Mouse (Mus musculus) midbrain, embryonic 12.5 days (tissue): ENCODE measurements around the gene Emc1. TPM values are rescaled to one million over a fixed set of nuclear protein-coding genes. Genes with fewer than 3 reads are reported as not detected.
"Not testable (repeated sequence)": the region's sequence is repeated elsewhere in the genome, so short reads cannot be mapped to it uniquely, and the experiment has no call there.

ENCODE experiments used
- ATAC-seq: fragments of 200-750 bp; cut with Nextera tagmentation; 2 replicates; pipeline ENCODE4 v1.8.0; 2017; ENCODE audit warnings: low read depth, moderate TSS enrichment, moderate library complexity; ENCODE audit not compliant: low FRiP score
- H3K27ac ChIP-seq: fragments of 300-500 bp; sonication (generic); replicated peaks from 2 replicates; pipeline ENCODE4 v1.5.1; 2016; ENCODE audit warnings: mild to moderate bottlenecking
- H3K27me3 ChIP-seq: fragments of 300-500 bp; sonication (generic); 2 replicates; pipeline ENCODE4 v1.6.1; 2016; ENCODE audit warnings: mild to moderate bottlenecking
- H3K36me3 ChIP-seq: fragments of 300-500 bp; sonication (generic); 2 replicates; pipeline ENCODE4 v1.6.1; 2016
- H3K4me1 ChIP-seq: fragments of 300-500 bp; sonication (generic); 2 replicates; pipeline ENCODE4 v1.6.1; 2016
- H3K4me2 ChIP-seq: fragments of 300-500 bp; sonication (generic); replicated peaks from 2 replicates; pipeline ENCODE4 v1.6.1; 2016; ENCODE audit warnings: mild to moderate bottlenecking, moderate library complexity
- H3K4me3 ChIP-seq: fragments of 300-500 bp; sonication (generic); 2 replicates; pipeline ENCODE4 v1.5.1; 2016; ENCODE audit warnings: mild to moderate bottlenecking
- H3K9ac ChIP-seq: fragments of 300-500 bp; sonication (generic); replicated peaks from 2 replicates; pipeline ENCODE4 v1.6.1; 2016; ENCODE audit warnings: mild to moderate bottlenecking, moderate library complexity
- H3K9me3 ChIP-seq: fragments of 300-500 bp; sonication (generic); 2 replicates; pipeline ENCODE4 v1.6.1; 2016; ENCODE audit warnings: mild to moderate bottlenecking
- WGBS: fragments of 180-500 bp; shearing (Covaris S2); methylation state at CpG from one replicate; pipeline ENCODE4 v1.1.7; 2016; 5-methylcytosine and 5-hydroxymethylcytosine counted together
- polyA plus RNA-seq: library from polyadenylated mRNA; unstranded; fragments of >200 nt; fragmentation: Nextera tagmentation; extraction: Ambion mirVana; gene quantifications from 2 replicates; pipeline ENCODE4 v1.2.1, GENCODE M21; 2016

Gene Emc1
- polyA plus RNA-seq, 1 experiment from 2014 or later: 39.0 TPM

DNA sequence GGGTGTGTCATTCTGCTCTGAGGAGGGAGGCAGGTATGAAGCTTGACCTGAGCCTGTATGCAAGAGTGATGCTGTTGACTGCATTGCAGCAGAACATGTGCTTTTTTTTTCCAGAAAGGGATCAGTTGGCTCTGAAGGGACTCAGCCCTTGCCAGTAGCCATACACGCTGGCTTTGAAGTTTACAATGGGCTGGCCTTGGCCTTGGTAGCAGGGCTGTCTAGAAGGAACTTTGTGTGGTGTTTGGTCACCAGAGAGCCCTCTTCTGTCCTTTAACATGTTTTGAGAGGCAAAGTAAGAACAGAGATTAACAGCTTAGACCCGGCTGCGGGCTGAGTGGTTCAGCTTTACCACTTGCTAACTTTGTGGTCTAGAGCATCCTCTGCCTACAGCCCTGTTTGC, 14.9 kb downstream of the Emc1 start:
- H3K27ac ChIP-seq: no peak overlapping the region
- H3K36me3 ChIP-seq: peaks cover 98% of the 10 kb centered on the region
- H3K4me1 ChIP-seq: no peaks in the 10 kb centered on the region
- no peak for ATAC-seq
- no peaks in the 10 kb centered on the region for H3K27me3 ChIP-seq
- H3K9me3 ChIP-seq: no peaks in the 10 kb centered on the region
- H3K4me3 ChIP-seq: no peak overlapping the region
- H3K4me2 ChIP-seq: no peak overlapping the region
- H3K9ac ChIP-seq: no peak overlapping the region
- WGBS: 98% methylated on average over 3 of the region's 3 CpGs

DNA sequence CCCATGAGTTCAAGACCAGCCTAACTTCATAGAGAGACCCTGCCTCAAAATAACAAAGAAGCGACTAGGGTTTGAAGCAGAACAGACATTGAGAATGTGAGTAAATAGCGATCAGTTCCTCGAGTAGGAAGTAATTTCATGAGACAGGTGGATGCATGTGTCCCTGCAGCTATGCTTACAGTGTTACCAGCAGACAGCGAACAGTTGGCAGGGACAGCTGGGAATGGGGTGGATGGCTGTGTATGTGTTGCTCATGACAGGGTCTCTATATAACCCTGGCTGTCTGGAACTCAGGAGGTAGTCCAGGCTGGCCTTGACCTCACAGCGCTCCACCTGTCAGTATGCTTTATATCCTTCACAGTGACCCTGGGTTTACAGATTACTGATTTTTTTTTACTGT, 15.7 kb downstream of the Emc1 start:
- no peak for ATAC-seq
- Histone ChIP-seq H3K27ac (no peak overlapping the region), H3K4me3 (no peak overlapping the region), H3K27me3 (no peaks in the 10 kb centered on the region), H3K9ac (no peak overlapping the region), H3K9me3 (no peaks in the 10 kb centered on the region), H3K4me1 (no peaks in the 10 kb centered on the region), H3K36me3 (peaks cover 98% of the 10 kb centered on the region), H3K4me2 (no peak overlapping the region)
- WGBS: 98% methylated on average over 5 of the region's 5 CpGs

DNA sequence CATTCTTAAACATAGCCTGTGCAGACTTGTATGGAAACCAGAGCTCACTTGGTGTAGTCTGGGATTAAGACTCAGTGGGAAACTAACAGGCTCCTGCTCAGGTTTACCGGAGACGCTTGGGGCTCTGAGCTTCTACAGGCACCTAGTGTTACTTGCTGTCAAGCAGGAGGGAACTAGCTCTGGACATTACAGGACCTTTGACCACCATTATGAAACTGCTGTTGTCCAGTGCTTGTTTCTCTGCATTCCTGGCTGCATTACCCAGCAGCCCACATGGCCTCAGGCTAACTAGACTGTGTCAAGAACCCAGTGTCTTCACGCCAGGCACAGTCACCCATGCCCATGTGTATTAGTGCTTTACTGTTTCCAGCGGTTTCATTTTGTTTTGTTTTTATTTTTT, 20.7 kb downstream of the Emc1 start:
- ATAC-seq: no peak

DNA sequence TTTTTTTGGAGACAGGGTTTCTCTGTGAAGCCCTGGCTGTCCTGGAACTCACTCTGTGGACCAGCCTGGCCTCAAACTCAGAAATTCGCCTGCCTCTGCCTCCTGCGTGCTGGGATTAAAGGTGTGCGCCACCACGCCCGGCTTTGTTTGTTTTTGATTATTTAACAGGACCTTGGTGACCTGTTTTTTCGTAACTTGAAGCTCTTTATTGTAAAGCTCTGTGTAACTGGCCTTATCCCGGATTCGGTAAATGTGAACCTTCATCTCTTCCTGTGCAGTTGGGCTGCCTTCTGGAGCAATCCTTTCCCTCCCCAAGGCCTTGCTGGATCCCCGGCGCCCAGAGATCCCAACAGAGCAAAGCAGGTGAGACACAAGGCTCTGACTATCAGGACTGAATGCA, 21.1 kb downstream of the Emc1 start:
- WGBS: 92% methylated on average over 10 of the region's 10 CpGs
- Histone ChIP-seq H3K36me3 (peaks cover 87% of the 10 kb centered on the region), H3K4me2 (no peak overlapping the region), H3K9ac (no peak overlapping the region), H3K27me3 (no peaks in the 10 kb centered on the region), H3K27ac (no peak overlapping the region), H3K9me3 (no peaks in the 10 kb centered on the region), H3K4me1 (no peaks in the 10 kb centered on the region), H3K4me3 (no peak overlapping the region)
- no peak for ATAC-seq

More for the DNA sequence above, 20.7 kb downstream of the Emc1 start:
- Histone ChIP-seq H3K4me2 (no peak overlapping the region), H3K27ac (no peak overlapping the region), H3K9me3 (no peaks in the 10 kb centered on the region), H3K9ac (no peak overlapping the region), H3K4me1 (no peaks in the 10 kb centered on the region), H3K36me3 (peaks cover 91% of the 10 kb centered on the region), H3K27me3 (no peaks in the 10 kb centered on the region), H3K4me3 (no peak overlapping the region)
- WGBS: 90% methylated on average over 4 of the region's 4 CpGs

DNA sequence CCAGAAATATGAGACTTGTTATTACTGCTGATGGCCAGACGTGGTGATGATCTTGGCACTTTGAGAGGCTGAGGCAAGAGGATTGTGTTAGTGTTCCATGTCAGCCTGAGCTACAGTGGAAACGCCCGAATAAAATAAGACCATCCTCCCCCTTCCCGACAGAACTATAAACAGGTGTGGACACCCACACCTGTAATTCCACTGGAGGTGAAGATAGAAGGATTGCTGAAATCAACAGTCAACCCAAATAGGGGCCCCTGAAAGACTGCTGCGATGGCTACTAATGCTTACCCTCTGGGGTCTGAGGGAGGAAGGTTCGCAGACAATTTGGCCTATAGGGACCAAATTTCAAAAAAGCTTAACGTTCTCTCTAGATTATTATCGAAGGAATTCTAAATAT, 27.3 kb downstream of the Emc1 start:
- peaks cover 28% of the 10 kb centered on the region for H3K36me3 ChIP-seq
- ATAC-seq: no peak
- peak overlapping the region; percentile 91 for H3K4me3 ChIP-seq
- peak overlapping the region; percentile 74 for H3K27ac ChIP-seq
- H3K4me1 ChIP-seq: peaks cover 26% of the 10 kb centered on the region
- no peaks in the 10 kb centered on the region for H3K27me3 ChIP-seq
- peak overlapping the region; percentile 98 for H3K4me2 ChIP-seq
- WGBS: 18% methylated on average over 8 of the region's 8 CpGs
- peak overlapping the region; percentile 78 for H3K9ac ChIP-seq
- H3K9me3 ChIP-seq: no peaks in the 10 kb centered on the region

DNA sequence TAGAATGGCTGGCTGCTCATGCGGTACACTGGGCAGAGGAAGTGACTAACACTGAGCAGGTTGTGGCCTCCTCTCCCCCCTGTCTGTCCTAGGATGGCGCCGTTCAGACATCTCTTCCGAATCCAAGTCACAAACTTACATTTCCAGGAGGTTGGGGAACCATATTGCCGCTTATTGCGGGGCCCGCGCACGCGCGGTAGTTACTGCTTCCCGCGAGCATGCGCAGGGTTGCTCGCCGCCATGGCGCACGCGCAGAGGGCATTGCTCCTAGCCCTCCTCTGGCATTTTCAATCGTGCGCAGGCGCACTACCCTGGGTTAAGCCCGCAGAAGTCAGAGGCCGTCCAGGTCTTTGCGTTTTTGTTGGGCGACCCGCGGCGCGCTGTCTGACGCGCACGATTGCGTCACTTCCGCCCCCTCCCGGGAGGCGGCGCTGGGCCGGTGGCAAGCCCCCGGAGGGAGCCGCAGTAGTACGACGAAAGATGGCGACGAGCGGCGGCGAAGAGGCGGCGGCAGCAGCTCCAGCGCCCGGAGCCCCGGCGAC, 27.9 kb downstream of the Emc1 start:
- WGBS: under 1% methylated on average over 54 of the region's 54 CpGs
- H3K4me3 ChIP-seq: peak overlapping the region; percentile 91
- no peaks in the 10 kb centered on the region for H3K9me3 ChIP-seq
- peak overlapping the region; percentile 90 for H3K9ac ChIP-seq
- H3K36me3 ChIP-seq: peaks cover 22% of the 10 kb centered on the region
- H3K27me3 ChIP-seq: no peaks in the 10 kb centered on the region
- H3K4me2 ChIP-seq: peak overlapping the region; percentile 98
- peak; percentile 95 for ATAC-seq
- peaks cover 26% of the 10 kb centered on the region for H3K4me1 ChIP-seq
- H3K27ac ChIP-seq: peak overlapping the region; percentile 81

DNA sequence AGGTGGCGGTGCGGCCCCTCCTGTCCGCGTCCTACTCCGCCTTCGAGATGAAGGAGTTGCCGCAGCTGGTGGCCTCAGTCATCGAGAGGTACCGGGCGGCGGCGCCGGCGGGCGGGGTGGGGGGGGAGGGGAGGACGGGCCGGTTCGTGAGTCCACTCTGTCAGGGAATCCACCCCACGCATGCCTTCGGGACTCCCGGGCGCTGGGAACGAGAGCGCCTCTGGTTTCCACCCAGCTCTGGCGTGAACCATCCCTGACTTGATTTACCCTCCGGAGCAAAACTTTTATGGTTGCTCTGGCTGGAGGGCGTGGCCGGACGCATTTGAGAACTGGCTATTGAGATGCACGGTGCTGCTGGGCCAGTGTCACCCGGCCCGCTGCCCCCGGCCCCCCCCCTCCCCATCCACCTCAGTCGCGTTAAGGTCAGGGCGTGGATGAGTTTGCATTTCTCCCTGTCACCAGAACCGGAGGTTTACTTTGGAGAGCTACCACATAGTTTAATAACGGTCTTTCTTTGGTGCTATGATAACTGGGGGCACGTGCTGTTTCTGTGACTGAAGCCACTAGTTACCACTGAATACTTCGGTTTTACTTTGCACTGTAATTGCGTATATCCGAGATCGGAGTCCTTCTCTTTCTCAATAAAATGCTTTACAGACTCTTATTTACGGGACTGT, 28.5 kb downstream of the Emc1 start:
- peak overlapping the region; percentile 91 for H3K4me3 ChIP-seq
- no peaks in the 10 kb centered on the region for H3K27me3 ChIP-seq
- H3K4me2 ChIP-seq: peak overlapping the region; percentile 98
- H3K4me1 ChIP-seq: peaks cover 26% of the 10 kb centered on the region
- H3K36me3 ChIP-seq: peaks cover 16% of the 10 kb centered on the region
- H3K9ac ChIP-seq: peak overlapping the region; percentile 90
- no peak; the same call in none of the 2 replicates for ATAC-seq
- WGBS: 5% methylated on average over 37 of the region's 44 CpGs
- peak overlapping the region; percentile 81 for H3K27ac ChIP-seq
- H3K9me3 ChIP-seq: no peaks in the 10 kb centered on the region

DNA sequence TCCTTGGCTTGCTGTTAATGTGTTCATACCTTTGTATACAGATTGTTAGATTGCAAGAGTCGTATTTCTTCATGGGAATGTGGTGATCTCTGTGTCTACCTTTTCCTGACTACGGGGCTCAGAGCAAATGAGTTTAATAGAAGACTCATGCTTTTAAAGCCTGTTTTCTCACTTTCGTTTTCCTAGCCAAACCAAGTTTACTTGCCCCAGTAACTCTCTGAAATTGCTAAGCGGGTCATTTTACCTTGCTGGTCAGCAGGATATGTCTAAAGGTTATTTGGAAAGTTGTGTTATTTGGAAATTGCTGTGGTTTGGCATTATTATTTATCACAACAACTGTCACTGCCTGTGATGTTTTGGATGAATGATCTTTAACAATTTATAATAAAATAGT, 29.1 kb downstream of the Emc1 start:
- no peaks in the 10 kb centered on the region for H3K27me3 ChIP-seq
- peak overlapping the region; percentile 90 for H3K9ac ChIP-seq
- peaks cover 12% of the 10 kb centered on the region for H3K36me3 ChIP-seq
- H3K27ac ChIP-seq: no peak overlapping the region
- H3K4me2 ChIP-seq: peak overlapping the region; percentile 98
- peak overlapping the region; percentile 91 for H3K4me3 ChIP-seq
- peaks cover 26% of the 10 kb centered on the region for H3K4me1 ChIP-seq
- 57% methylated on average over 4 of the region's 4 CpGs for WGBS
- ATAC-seq: no peak
- no peaks in the 10 kb centered on the region for H3K9me3 ChIP-seq

DNA sequence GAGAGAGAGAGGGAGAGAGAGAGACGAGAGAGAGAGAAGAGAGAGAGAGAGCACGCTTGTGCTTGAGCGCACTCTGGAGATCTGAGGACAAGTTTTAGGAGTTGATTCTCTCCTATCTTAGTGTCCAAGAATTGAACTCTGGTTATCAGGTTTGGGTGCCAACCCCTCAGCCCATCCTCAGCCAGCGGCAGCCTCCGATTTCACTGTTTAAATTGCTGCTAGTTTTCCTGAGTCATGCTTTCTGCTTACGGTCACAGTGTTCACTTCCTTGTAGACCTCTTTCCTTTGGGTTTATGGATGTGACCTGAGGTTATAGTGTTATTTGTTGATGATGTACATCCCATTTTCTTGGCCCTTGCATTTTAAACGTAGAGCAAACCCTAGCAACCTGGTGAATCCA, 29.8 kb downstream of the Emc1 start:
- Histone ChIP-seq H3K9me3 (no peaks in the 10 kb centered on the region), H3K4me1 (peaks cover 26% of the 10 kb centered on the region), H3K36me3 (peaks cover 8% of the 10 kb centered on the region), H3K4me3 (no peak overlapping the region), H3K27me3 (no peaks in the 10 kb centered on the region), H3K4me2 (peak overlapping the region; percentile 98), H3K9ac (0 out of 2 replicates have a peak overlapping the region, but pooled peaks have one; percentile 21), H3K27ac (no peak overlapping the region)
- no peak for ATAC-seq
- 87% methylated on average over 7 of the region's 7 CpGs for WGBS

DNA sequence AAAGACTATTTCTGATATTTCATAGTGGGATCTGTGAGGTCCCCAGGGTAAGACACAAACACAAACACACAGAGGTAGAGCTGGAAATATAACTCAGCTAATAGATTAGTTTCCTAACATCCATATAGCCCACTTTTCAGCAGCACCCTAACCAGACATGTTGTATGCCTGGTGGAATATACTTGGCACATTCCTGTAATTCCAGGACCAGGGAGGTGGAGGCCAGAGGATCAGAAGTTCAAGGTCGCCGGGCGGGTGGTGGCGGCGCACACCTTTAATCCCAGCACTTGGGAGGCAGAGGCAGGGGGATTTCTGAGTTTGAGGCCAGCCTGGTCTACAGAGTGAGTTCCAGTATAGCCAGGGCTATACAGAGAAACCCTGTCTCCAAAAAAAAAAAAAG, 33.5 kb downstream of the Emc1 start:
- H3K4me1 ChIP-seq: peaks cover 20% of the 10 kb centered on the region
- not testable (repeated sequence) for ATAC-seq, H3K27me3 ChIP-seq, H3K9ac ChIP-seq, H3K27ac ChIP-seq, H3K4me3 ChIP-seq, H3K9me3 ChIP-seq, H3K4me2 ChIP-seq
- 93% methylated on average over 5 of the region's 5 CpGs for WGBS
- H3K36me3 ChIP-seq: peaks cover 19% of the 10 kb centered on the region

DNA sequence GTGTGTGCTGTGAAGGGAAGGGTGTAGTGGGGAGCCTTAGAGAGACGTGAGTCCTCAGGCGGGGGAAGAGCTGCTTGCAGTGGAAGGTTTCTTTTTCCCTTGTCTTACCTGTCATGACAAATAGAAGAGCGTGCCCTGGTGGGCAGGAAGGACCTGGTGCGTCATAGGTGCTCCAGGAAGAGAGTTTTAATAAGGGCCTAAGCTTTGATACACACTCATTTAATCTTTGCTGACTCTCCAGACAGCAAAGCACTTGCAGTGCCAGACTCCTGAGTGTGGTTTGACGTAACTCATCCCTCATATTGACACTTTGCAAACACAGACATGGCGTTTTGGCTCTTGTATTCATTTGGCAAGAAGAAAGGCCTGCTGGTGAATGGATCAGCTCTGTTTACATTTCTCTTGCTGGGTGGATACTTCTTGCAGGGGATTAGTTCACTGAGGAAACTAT, 34.5 kb downstream of the Emc1 start:
- Histone ChIP-seq H3K27ac (no peak overlapping the region), H3K4me3 (no peak overlapping the region), H3K36me3 (peaks cover 30% of the 10 kb centered on the region), H3K4me1 (peaks cover 12% of the 10 kb centered on the region), H3K4me2 (no peak overlapping the region), H3K9ac (no peak overlapping the region), H3K27me3 (no peaks in the 10 kb centered on the region), H3K9me3 (no peaks in the 10 kb centered on the region)
- WGBS: 63% methylated on average over 6 of the region's 6 CpGs
- no peak for ATAC-seq

DNA sequence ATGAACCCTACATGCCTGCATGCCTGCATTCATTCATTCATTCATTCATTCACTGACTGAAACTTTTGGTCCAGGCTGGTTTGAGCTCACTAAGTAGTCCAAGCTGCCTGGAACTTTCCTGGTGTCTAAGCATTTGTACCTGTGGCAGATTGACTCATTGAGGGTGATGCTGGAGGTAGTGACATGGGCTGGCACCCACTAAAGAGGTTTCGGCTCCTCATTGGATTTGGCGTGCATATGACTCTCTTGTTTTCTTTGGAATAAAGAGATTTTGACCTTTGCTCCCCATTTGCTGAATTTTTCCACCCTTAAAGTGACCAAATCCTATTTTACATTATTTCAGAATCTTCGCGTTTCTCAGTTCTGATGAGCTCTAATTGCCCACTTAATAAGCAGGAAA, 37.2 kb downstream of the Emc1 start:
- Histone ChIP-seq H3K9ac (no peak overlapping the region), H3K36me3 (peaks cover 54% of the 10 kb centered on the region)

More for the DNA sequence above, 37.2 kb downstream of the Emc1 start:
- H3K27ac ChIP-seq: no peak overlapping the region
- no peak overlapping the region for H3K4me3 ChIP-seq
- no peaks in the 10 kb centered on the region for H3K27me3 ChIP-seq
- H3K4me2 ChIP-seq: no peak overlapping the region
- 89% methylated on average over 4 of the region's 4 CpGs for WGBS
- no peaks in the 10 kb centered on the region for H3K9me3 ChIP-seq
- no peak for ATAC-seq
- no peaks in the 10 kb centered on the region for H3K4me1 ChIP-seq
